Comparison of ENCODE assay signal across 7 mouse cellular contexts in genomic region chr8:12756391-12757157, GRCm38 (mm10). TPM values are rescaled to one million over a fixed set of nuclear protein-coding genes. Genes with fewer than 3 reads are reported as not detected.
DNase-seq lines count a peak whose midpoint lies in the region; ATAC-seq lines count a peak whose summit lies in the region.

Atp11a (plus strand) TSS chr8:12757014.

- intact Hi-C loops in gastrocnemius, postnatal 14 days (cut with DNase I; ENCODE audit: low total_unique reads): no loop called here

- ATAC-seq in megakaryocyte, adult 5-6 weeks (ENCODE audit: poor library complexity, severe bottlenecking): peak; percentile 83

- peak; percentile 83 to 86 for DNase-seq in adrenal gland, adult (ENCODE audit: inconsistent age in 2 of 2, low spot score in 1 of 2)
- DNase-seq in cerebellum, postnatal 36 days: peak; percentile 58 to 78
- peak; percentile 71 for DNase-seq in gastrocnemius, postnatal 14 days
- DNase-seq in induced T-regulatory cell, adult 2 months (ENCODE audit: low read depth): peak; percentile 86
- peak; percentile 20 to 47 for DNase-seq in left cerebral cortex, adult 9 months (ENCODE audit: low spot score in 2 of 2)
- peak; percentile 80 to 83 for DNase-seq in right cerebral cortex, postnatal 10 days (ENCODE audit: low spot score in 2 of 2)

RNA-seq across cellular contexts. Expression of gene Atp11a, which starts in this region (rescaled TPM):
- 10 to 100 TPM; 21.8 to 23.4 TPM for total RNA-seq in gastrocnemius, postnatal 14 days (2021)
- total RNA-seq in megakaryocyte, adult 5-6 weeks (2015): 30.8 and 32.9 TPM in 2 replicates
- total RNA-seq in megakaryocyte, adult 5-6 weeks (2017): 29.4 and 29.8 TPM in 2 replicates

Comparison
In these comparisons a context has a peak if more than half of its experiments do, and no peak if none do; other contexts are left out.
1. Peak in every context shown above with its lines: DNase-seq and ATAC-seq.
2. DNase-seq: peak in every context shown above with its lines; median percentile 86 in induced T-regulatory cell, adult 2 months; 84 in adrenal gland, adult; 82 in right cerebral cortex, postnatal 10 days; 71 in gastrocnemius, postnatal 14 days; 68 in cerebellum, postnatal 36 days; 34 in left cerebral cortex, adult 9 months.